Mouse (Mus musculus) heart, postnatal 10 days (tissue): ENCODE measurements around the gene Ndufa9. TPM values are rescaled to one million over a fixed set of nuclear protein-coding genes. Genes with fewer than 3 reads are reported as not detected.
A peak's percentile ranks its signal among the peaks of the same experiment; 100 is the strongest.

ENCODE experiments used
- DNase-seq, 2 experiments: peaks; one replicate each; pipeline ENCODE4 v3.0.0; 2021
- intact Hi-C: fragments of 180-260 bp; cut with DNase I; formaldehyde crosslinking; loops from one replicate; pipeline ENCODE4 v1.15.1; 2025
- total RNA-seq, 2 experiments: library from RNA; stranded (reverse); gene quantifications; 2 replicates each; pipeline ENCODE4 v1.2.3; 2021

Ndufa9 gene
- total RNA-seq, 2 experiments from 2014 or later, result 567 to 590 TPM

DNA sequence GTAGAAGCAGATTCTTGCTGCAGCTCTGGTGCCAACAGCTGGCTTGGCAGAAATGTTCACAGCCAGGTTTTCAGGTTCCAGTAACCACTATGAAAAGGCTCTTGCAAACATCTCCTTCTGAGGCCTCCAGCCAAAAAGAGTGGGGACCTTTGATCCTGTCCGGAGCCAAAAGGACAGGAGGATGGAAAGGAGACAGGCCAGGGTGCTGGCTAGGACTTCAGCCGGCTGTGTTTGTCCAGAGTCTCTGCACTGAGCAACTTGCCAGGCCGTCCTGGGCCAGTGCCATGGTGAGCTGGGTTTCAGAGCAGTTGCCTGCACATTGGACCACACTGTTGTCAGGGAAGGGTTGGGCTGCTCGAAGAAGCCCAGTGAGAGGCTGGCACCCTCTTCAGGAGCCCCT lies 76.6 kb downstream of the Ndufa9 start:
- intact Hi-C loops, result no loop called here
- DNase-seq, result peak; percentile 25 to 29

Other genes with a start within 250 kb of the Ndufa9 start
- gene Kcna1, start 202.8 kb downstream of the Ndufa9 start, total RNA-seq, result 1 to 10 TPM in 1 of 2 experiments, under 1 TPM in 1; 0.89 to 2.5 TPM
- 1 to 10 TPM; 2.3 to 2.4 TPM for gene Kcna6, start 108.5 kb downstream of the Ndufa9 start, total RNA-seq
- gene Akap3, start 4.0 kb upstream of the Ndufa9 start, total RNA-seq, result not detected
- gene Dyrk4, start 72.7 kb upstream of the Ndufa9 start, total RNA-seq, result not detected
- gene Rad51ap1, start 90.5 kb upstream of the Ndufa9 start, total RNA-seq, result 10 to 100 TPM in 1 of 2 experiments, 1 to 10 TPM in 1; 8.6 to 10.0 TPM
- gene D6Wsu163e, start 90.8 kb upstream of the Ndufa9 start, total RNA-seq, result 10 to 100 TPM; 12.9 to 14.7 TPM
- under 1 TPM; 0.15 to 0.22 TPM for gene Fgf6, start 166.4 kb upstream of the Ndufa9 start, total RNA-seq
- not detected for gene Fgf23, start 223.8 kb upstream of the Ndufa9 start, total RNA-seq